Mouse (Mus musculus) neural tube, embryonic 14.5 days (tissue): ENCODE data around the gene Rpl38. TPM values are rescaled to one million over a fixed set of nuclear protein-coding genes. Genes with fewer than 3 reads are reported as not detected.

Experiments
- ATAC-seq: fragments of 200-750 bp; cut with Nextera tagmentation; 2 replicates; pipeline ENCODE4 v1.8.0; 2017; ENCODE audit warnings: low read depth, mild to moderate bottlenecking, moderate TSS enrichment, moderate library complexity
- H3K27ac ChIP-seq: fragments of 300-500 bp; sonication (generic); 2 replicates; pipeline ENCODE4 v1.5.1; 2014; ENCODE audit warnings: low read depth, mild to moderate bottlenecking, control low read depth, low read length, moderate library complexity, mixed read lengths
- H3K27me3 ChIP-seq: fragments of 300-500 bp; sonication (generic); 2 replicates; pipeline ENCODE4 v1.6.1; 2014; ENCODE audit warnings: low read length; ENCODE audit not compliant: control insufficient read depth, insufficient read depth
- H3K36me3 ChIP-seq: fragments of 300-500 bp; sonication (generic); 2 replicates; pipeline ENCODE4 v1.6.1; 2014; ENCODE audit warnings: low read length, mixed read lengths; ENCODE audit not compliant: control insufficient read depth, insufficient read depth
- H3K4me1 ChIP-seq: fragments of 300-500 bp; sonication (generic); 2 replicates; pipeline ENCODE4 v1.6.1; 2014; ENCODE audit warnings: low read length; ENCODE audit not compliant: control insufficient read depth, insufficient read depth
- H3K4me2 ChIP-seq: fragments of 300-500 bp; sonication (generic); 2 replicates; pipeline ENCODE4 v1.6.1; 2014; ENCODE audit warnings: mild to moderate bottlenecking, low read depth, low read length, control low read depth
- H3K4me3 ChIP-seq: fragments of 300-500 bp; sonication (generic); 2 replicates; pipeline ENCODE4 v1.5.1; 2014; ENCODE audit warnings: low read depth, low read length, control low read depth, mixed read lengths
- H3K9ac ChIP-seq: fragments of 300-500 bp; sonication (generic); replicated peaks from 2 replicates; pipeline ENCODE4 v1.6.1; 2014; ENCODE audit warnings: low read depth, mild to moderate bottlenecking, control low read depth, low read length, mixed read lengths
- H3K9me3 ChIP-seq: fragments of 300-500 bp; sonication (generic); 2 replicates; pipeline ENCODE4 v1.6.1; 2016; ENCODE audit warnings: low read length; ENCODE audit not compliant: control insufficient read depth
- WGBS: fragments of 180-500 bp; shearing (Covaris S2); extraction: QIAGEN DNeasy Blood & Tissue Kit; methylation state at CpG from one replicate; pipeline ENCODE4 v1.1.7; 2014; 5-methylcytosine and 5-hydroxymethylcytosine counted together
- polyA plus RNA-seq: library from polyadenylated mRNA; unstranded; fragments of >200 nt; fragmentation: Nextera tagmentation; extraction: Ambion mirVana; gene quantifications from 2 replicates; pipeline ENCODE4 v1.2.1, GENCODE M21; 2014

Gene Rpl38
- polyA plus RNA-seq, 1 experiment from 2014 or later: 718 TPM

- Histone ChIP-seq H3K4me1 (no peaks in the 10 kb centered on the region), H3K4me3 (no peak overlapping the region), H3K9me3 (no peaks in the 10 kb centered on the region), H3K9ac (no peak overlapping the region), H3K36me3 (no peaks in the 10 kb centered on the region), H3K27ac (no peak overlapping the region), H3K4me2 (no peak overlapping the region), H3K27me3 (no peaks in the 10 kb centered on the region)
- WGBS: 95% methylated on average over 2 of the region's 3 CpGs
- no peak for ATAC-seq
Measured at GRCm38 (mm10) chr11:114688729-114689128, 20.4 kb downstream of the Rpl38 start.

GRCm38 (mm10) chr11:114690192-114690591 lies 21.9 kb downstream of the Rpl38 start:
- WGBS: 88% methylated on average over 15 of the region's 15 CpGs
- no peak overlapping the region for H3K9ac ChIP-seq
- no peaks in the 10 kb centered on the region for H3K27me3 ChIP-seq
- no peak for ATAC-seq
- no peaks in the 10 kb centered on the region for H3K36me3 ChIP-seq
- no peak overlapping the region for H3K27ac ChIP-seq
- H3K4me2 ChIP-seq: no peak overlapping the region
- H3K9me3 ChIP-seq: no peaks in the 10 kb centered on the region
- H3K4me1 ChIP-seq: no peaks in the 10 kb centered on the region
- no peak overlapping the region for H3K4me3 ChIP-seq

GRCm38 (mm10) chr11:114691454-114692182 lies 23.3 kb downstream of the Rpl38 start:
- ATAC-seq: no peak
- H3K4me2 ChIP-seq: no peak overlapping the region
- H3K9me3 ChIP-seq: no peaks in the 10 kb centered on the region
- no peaks in the 10 kb centered on the region for H3K27me3 ChIP-seq
- H3K4me1 ChIP-seq: no peaks in the 10 kb centered on the region
- WGBS: 59% methylated on average over 6 of the region's 6 CpGs
- no peak overlapping the region for H3K4me3 ChIP-seq
- no peaks in the 10 kb centered on the region for H3K36me3 ChIP-seq
- no peak overlapping the region for H3K27ac ChIP-seq
- no peak overlapping the region for H3K9ac ChIP-seq

GRCm38 (mm10) chr11:114692601-114693000 lies 24.3 kb downstream of the Rpl38 start:
- Histone ChIP-seq H3K27me3 (no peaks in the 10 kb centered on the region), H3K4me3 (no peak overlapping the region), H3K27ac (no peak overlapping the region), H3K4me1 (no peaks in the 10 kb centered on the region), H3K36me3 (no peaks in the 10 kb centered on the region), H3K4me2 (no peak overlapping the region), H3K9ac (no peak overlapping the region), H3K9me3 (no peaks in the 10 kb centered on the region)
- 33% methylated on average over 7 of the region's 7 CpGs for WGBS
- no peak for ATAC-seq

- WGBS: 89% methylated on average over 6 of the region's 6 CpGs
- H3K4me1 ChIP-seq: no peaks in the 10 kb centered on the region
- no peaks in the 10 kb centered on the region for H3K36me3 ChIP-seq
- H3K9ac ChIP-seq: no peak overlapping the region
- H3K4me3 ChIP-seq: no peak overlapping the region
- no peak overlapping the region for H3K4me2 ChIP-seq
- no peaks in the 10 kb centered on the region for H3K9me3 ChIP-seq
- no peaks in the 10 kb centered on the region for H3K27me3 ChIP-seq
- no peak for ATAC-seq
- no peak overlapping the region for H3K27ac ChIP-seq
Measured at GRCm38 (mm10) chr11:114693456-114693855, 25.1 kb downstream of the Rpl38 start.

GRCm38 (mm10) chr11:114694451-114694850 lies 26.1 kb downstream of the Rpl38 start:
- H3K27ac ChIP-seq: no peak overlapping the region
- no peak overlapping the region for H3K4me2 ChIP-seq
- no peak for ATAC-seq
- no peaks in the 10 kb centered on the region for H3K36me3 ChIP-seq
- no peaks in the 10 kb centered on the region for H3K4me1 ChIP-seq
- H3K4me3 ChIP-seq: no peak overlapping the region
- 85% methylated on average over 2 of the region's 2 CpGs for WGBS
- H3K9ac ChIP-seq: no peak overlapping the region
- no peaks in the 10 kb centered on the region for H3K27me3 ChIP-seq
- H3K9me3 ChIP-seq: no peaks in the 10 kb centered on the region

- WGBS: 96% methylated on average over 7 of the region's 7 CpGs
- H3K27me3 ChIP-seq: no peaks in the 10 kb centered on the region
- no peak overlapping the region for H3K27ac ChIP-seq
- H3K9me3 ChIP-seq: no peaks in the 10 kb centered on the region
- no peak overlapping the region for H3K9ac ChIP-seq
- ATAC-seq: no peak
- H3K4me2 ChIP-seq: no peak overlapping the region
- H3K36me3 ChIP-seq: no peaks in the 10 kb centered on the region
- H3K4me3 ChIP-seq: no peak overlapping the region
- peaks cover 4% of the 10 kb centered on the region; the same call in 1 of the 2 replicates for H3K4me1 ChIP-seq
Measured at GRCm38 (mm10) chr11:114698496-114698895, 30.2 kb downstream of the Rpl38 start.

GRCm38 (mm10) chr11:114699511-114699910 lies 31.2 kb downstream of the Rpl38 start:
- Histone ChIP-seq H3K4me2 (no peak overlapping the region), H3K27ac (no peak overlapping the region), H3K36me3 (no peaks in the 10 kb centered on the region), H3K27me3 (no peaks in the 10 kb centered on the region), H3K4me3 (no peak overlapping the region), H3K4me1 (peaks cover 10% of the 10 kb centered on the region), H3K9me3 (no peaks in the 10 kb centered on the region), H3K9ac (no peak overlapping the region)
- 75% methylated on average over 12 of the region's 12 CpGs for WGBS
- no peak for ATAC-seq

- 85% methylated on average over 15 of the region's 15 CpGs for WGBS
- no peaks in the 10 kb centered on the region for H3K9me3 ChIP-seq
- H3K27ac ChIP-seq: 0 out of 2 replicates have a peak overlapping the region, but pooled peaks have one; percentile 48
Measured at GRCm38 (mm10) chr11:114702311-114702995, 34.1 kb downstream of the Rpl38 start.

More at GRCm38 (mm10) chr11:114702311-114702995, 34.1 kb downstream of the Rpl38 start:
- Histone ChIP-seq H3K4me2 (no peak overlapping the region), H3K36me3 (no peaks in the 10 kb centered on the region), H3K9ac (no peak overlapping the region), H3K4me3 (no peak overlapping the region), H3K4me1 (peaks cover 14% of the 10 kb centered on the region), H3K27me3 (no peaks in the 10 kb centered on the region)
- no peak for ATAC-seq
